Mouse (Mus musculus): ENCODE measurements at regions not wholly inside any gene's neighbourhood (a gene's known extent, or its start where the extent isn't known, plus 50 kb on each side); places are given as distances from the start of the nearest gene placed in this dataset.

- TF ChIP-seq POLR2A (IDR thresholded peaks at IDR 0.05; ENCODE audit: borderline replicate concordance, extremely low read depth, insufficient read depth, insufficient read length, poor library complexity, severe bottlenecking) (no peak), CTCF (IDR thresholded peaks at IDR 0.05; ENCODE audit: borderline replicate concordance, extremely low read depth, insufficient read depth, insufficient read length) (no peak)
These were observed 315.7 kb downstream of the Pcdh19 start for GRCm38 (mm10) chrX:133373047-133373446.

Data from brain, embryonic 14.5 days (tissue).